Mouse (Mus musculus): ENCODE results near the gene Ramp2. TPM values are rescaled to one million over a fixed set of nuclear protein-coding genes. Genes with fewer than 3 reads are reported as not detected.

Gene Ramp2
- 53.0 and 61.5 TPM in 2 replicates for polyA plus RNA-seq (2016; fragmentation: Nextera tagmentation; extraction: Ambion mirVana)

DNA sequence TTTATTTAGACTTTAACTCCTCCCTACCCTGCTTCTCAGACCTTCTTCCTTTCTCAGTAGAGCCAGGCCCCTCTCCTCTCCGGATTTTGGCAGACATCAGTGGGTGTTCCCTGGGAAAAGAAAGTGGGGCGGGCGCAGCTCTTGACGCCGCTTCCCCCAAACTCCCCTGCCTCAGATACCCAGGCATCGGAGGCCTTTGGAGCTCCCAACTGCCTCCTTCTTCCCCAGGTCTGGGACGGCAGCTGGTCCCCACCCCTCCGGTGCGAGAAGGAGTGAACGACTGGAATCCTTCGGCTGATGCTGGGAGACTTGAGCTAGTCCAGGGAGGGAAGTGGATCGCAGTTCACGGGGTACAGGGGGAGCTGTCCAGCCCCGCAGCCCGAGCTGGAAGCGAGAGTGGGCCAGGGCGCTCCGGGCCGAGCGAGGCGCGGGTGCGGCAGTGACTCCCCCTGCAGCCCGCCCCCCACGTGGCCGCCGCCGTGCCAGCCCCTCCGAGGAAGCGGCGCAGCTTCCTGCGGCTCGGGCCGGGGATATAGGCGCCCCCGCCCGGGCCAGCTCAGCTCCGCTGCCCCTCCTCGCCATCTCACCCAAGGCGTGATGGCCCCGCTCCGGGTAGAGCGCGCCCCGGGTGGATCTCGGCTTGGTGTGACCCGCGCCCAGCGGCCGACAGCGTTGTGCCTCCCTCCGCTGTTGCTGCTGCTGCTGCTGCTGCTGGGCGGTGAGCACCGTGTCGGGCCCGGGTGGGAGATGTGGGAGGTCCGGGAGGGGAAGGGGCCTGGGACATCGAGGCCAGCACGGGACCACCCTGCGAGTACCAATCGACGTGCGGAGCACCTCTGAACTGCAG lies at the start of gene Ramp2:
Gene Ramp2, plus strand, starts transcription at position 174 of the 847 bp plus-strand sequence.
- Histone ChIP-seq H3K27ac (peak within 1 kb of the TSS; percentile 74), H3K9me3 (no peaks in the 10 kb centered on the region), H3K27me3 (peaks cover 22% of the 10 kb centered on the region), H3K4me1 (replicated peaks) (peaks cover 34% of the 10 kb centered on the region), H3K9ac (replicated peaks) (peak within 1 kb of the TSS; percentile 75), H3K36me3 (no peaks in the 10 kb centered on the region), H3K4me3 (replicated peaks) (peak within 1 kb of the TSS; percentile 63), H3K4me2 (peak within 1 kb of the TSS; percentile 98)
- under 1% methylated on average over 61 of the region's 63 CpGs for WGBS
- ATAC-seq (ENCODE audit: insufficient number of reproducible peaks, insufficient read depth, low FRiP score, low TSS enrichment, low read depth) = peak; percentile 58

DNA sequence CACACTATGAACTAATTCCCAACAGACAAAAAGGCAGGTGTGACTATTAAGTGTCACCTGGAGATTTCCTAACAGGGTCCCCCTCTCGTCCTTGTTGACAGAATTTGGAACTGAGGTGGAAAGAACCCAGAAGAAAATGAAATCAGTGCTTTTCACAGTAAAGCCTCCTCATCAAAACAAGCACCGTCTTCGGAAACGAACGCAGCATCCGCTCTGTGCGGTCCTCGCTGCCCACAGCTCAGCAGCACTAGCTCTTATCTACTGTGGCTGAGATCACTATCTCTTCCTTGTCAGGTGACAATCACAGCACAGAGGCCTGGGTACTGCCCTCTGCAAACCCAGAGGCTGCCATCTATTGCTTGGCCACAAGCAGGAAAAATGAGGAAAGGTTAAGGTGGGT lies 49.7 kb upstream of the Ramp2 start:
- Histone ChIP-seq H3K27me3 (no peaks in the 10 kb centered on the region), H3K4me1 (replicated peaks) (peaks cover 6% of the 10 kb centered on the region), H3K9ac (replicated peaks) (no peak overlapping the region), H3K4me3 (replicated peaks) (no peak overlapping the region), H3K4me2 (no peak overlapping the region), H3K9me3 (no peaks in the 10 kb centered on the region), H3K36me3 (peaks cover 87% of the 10 kb centered on the region), H3K27ac (no peak overlapping the region)
- ATAC-seq (ENCODE audit: insufficient number of reproducible peaks, insufficient read depth, low FRiP score, low TSS enrichment, low read depth) = no peak
- 89% methylated on average over 8 of the region's 8 CpGs for WGBS

DNA sequence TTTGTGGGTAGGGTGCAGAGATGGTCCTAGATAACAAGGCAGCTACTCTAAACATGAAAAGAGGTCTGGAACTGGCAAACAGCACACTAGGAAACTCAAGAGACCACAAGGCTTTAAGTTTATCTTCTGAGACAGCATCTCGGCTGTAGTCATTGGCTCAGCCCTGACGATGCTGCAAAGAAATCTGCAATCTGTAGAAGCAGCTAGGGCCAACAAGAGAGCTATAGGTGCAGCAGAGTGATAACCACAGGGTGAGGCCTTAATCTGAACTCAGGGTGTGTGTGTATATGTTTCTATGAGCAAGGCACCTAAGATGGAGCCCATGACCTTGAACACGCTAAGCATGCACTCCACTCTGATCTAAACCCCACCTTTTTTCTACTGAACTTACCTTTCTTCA lies 46.3 kb upstream of the Ramp2 start:
- H3K4me1 ChIP-seq (replicated peaks) = no peaks in the 10 kb centered on the region
- WGBS = 86% methylated on average over 3 of the region's 3 CpGs
- H3K4me3 ChIP-seq (replicated peaks) = no peak overlapping the region
- H3K4me2 ChIP-seq = no peak overlapping the region
- no peak for ATAC-seq (ENCODE audit: insufficient number of reproducible peaks, insufficient read depth, low FRiP score, low TSS enrichment, low read depth)
- no peak overlapping the region for H3K27ac ChIP-seq
- H3K9ac ChIP-seq (replicated peaks) = no peak overlapping the region
- no peaks in the 10 kb centered on the region for H3K27me3 ChIP-seq
- no peaks in the 10 kb centered on the region for H3K9me3 ChIP-seq
- peaks cover 90% of the 10 kb centered on the region for H3K36me3 ChIP-seq

DNA sequence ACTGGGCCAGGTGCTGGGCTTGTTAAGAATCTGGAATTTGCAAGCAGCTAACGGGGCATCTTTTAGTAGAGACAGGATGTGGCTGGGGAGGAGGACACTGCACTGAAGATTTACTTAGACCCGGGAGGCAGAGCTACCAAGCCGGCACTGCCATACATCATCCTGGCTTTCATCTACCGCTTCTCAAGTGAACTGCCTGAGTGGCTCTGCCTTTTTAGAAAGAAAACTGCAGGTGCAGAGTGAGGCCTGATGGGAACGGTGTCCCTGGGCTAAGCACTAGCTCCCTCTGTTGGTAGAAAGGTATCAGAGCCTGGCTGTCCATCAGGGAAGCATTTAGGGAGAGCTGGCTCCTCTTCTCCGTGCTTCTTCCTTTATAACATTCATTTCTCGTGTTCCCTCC lies 44.8 kb upstream of the Ramp2 start:
- WGBS = 25% methylated on average over 7 of the region's 7 CpGs
- Histone ChIP-seq H3K4me1 (replicated peaks) (no peaks in the 10 kb centered on the region), H3K36me3 (peaks cover 84% of the 10 kb centered on the region), H3K4me2 (no peak overlapping the region), H3K4me3 (replicated peaks) (no peak overlapping the region), H3K27me3 (no peaks in the 10 kb centered on the region), H3K9me3 (no peaks in the 10 kb centered on the region), H3K9ac (replicated peaks) (no peak overlapping the region), H3K27ac (no peak overlapping the region)
- no peak for ATAC-seq (ENCODE audit: insufficient number of reproducible peaks, insufficient read depth, low FRiP score, low TSS enrichment, low read depth)

DNA sequence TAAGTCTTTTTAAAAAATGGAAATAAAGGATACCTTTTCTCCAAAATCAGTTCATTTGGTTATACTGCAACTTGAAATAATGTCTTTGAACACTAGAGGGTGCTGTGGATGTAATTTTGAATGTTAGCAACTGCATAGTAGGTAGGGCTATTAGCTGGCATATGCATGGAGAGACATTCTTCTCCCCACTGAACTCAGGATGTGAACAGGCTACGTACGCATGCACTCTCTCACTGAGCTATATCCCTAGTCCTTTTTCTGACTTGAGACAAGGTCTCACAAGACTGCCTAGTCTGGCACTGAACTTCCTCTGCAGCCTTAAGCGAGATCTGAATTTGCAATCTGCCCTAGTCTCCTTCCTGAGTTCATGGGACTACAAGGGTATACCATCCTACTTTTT lies 33.9 kb upstream of the Ramp2 start:
- no peak overlapping the region for H3K4me3 ChIP-seq (replicated peaks)
- no peak overlapping the region for H3K4me2 ChIP-seq
- no peaks in the 10 kb centered on the region for H3K27me3 ChIP-seq
- no peaks in the 10 kb centered on the region for H3K9me3 ChIP-seq
- WGBS = 45% methylated on average over 3 of the region's 3 CpGs
- ATAC-seq (ENCODE audit: insufficient number of reproducible peaks, insufficient read depth, low FRiP score, low TSS enrichment, low read depth) = no peak; the same call in 1 of the 2 replicates
- H3K27ac ChIP-seq = no peak overlapping the region
- no peak overlapping the region for H3K9ac ChIP-seq (replicated peaks)
- peaks cover 72% of the 10 kb centered on the region for H3K36me3 ChIP-seq
- H3K4me1 ChIP-seq (replicated peaks) = no peaks in the 10 kb centered on the region

DNA sequence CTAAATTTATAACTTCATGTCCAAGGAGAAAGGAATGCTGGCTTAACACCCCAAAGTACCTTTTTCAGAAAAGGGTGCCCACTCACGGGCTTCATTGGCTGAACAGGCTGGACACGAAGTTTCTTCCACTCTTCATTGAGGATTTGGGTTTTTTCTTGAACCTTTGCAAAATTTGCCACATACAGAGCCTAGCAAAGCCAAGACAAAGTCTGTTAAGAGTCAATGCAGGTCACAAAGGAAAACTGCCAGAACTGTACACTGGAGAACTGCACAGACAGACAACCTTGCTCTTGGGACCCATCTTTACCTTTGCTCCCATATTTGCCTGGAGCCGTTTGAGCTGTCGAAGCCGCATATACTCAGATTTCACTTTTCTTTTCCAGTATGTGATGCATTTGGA lies 28.9 kb upstream of the Ramp2 start:
- Histone ChIP-seq H3K4me1 (replicated peaks) (no peaks in the 10 kb centered on the region), H3K27me3 (no peaks in the 10 kb centered on the region), H3K4me2 (no peak overlapping the region), H3K27ac (no peak overlapping the region), H3K9ac (replicated peaks) (no peak overlapping the region), H3K9me3 (no peaks in the 10 kb centered on the region), H3K4me3 (replicated peaks) (no peak overlapping the region), H3K36me3 (peaks cover 48% of the 10 kb centered on the region)
- 91% methylated on average over 5 of the region's 5 CpGs for WGBS
- ATAC-seq (ENCODE audit: insufficient number of reproducible peaks, insufficient read depth, low FRiP score, low TSS enrichment, low read depth) = no peak

DNA sequence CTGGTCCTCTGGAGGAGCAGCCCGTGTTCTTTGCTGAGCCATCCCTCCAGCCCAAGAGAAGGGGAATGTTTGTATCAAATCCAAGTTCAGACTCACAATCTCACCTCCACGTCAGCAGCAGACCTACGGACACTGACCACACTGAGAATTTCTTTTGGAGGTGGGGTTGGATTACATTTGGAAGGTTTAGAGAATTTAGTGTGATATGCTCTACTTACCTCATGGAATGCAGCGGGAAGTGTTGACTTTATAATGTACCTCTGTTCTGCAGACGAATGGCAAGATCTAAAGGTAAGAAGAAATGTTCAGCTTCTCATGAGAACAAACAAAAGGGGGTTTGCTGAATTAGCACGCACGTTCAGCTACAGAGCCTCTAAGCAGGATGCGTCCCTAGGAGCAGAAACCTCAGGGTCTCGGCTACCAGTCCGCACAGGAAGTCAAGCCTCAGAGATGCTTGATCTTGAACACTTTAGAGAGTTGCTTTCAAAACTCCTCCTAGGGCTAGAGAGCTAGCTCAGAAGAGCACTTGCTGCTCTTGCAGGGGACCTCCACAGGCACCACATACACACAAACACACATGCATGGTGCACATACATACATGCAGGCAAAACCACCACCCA lies 27.3 kb upstream of the Ramp2 start:
- no peaks in the 10 kb centered on the region for H3K27me3 ChIP-seq
- H3K36me3 ChIP-seq = peaks cover 39% of the 10 kb centered on the region
- no peak for ATAC-seq (ENCODE audit: insufficient number of reproducible peaks, insufficient read depth, low FRiP score, low TSS enrichment, low read depth)
- no peak overlapping the region for H3K4me3 ChIP-seq (replicated peaks)
- no peak overlapping the region for H3K9ac ChIP-seq (replicated peaks)
- no peak overlapping the region for H3K4me2 ChIP-seq
- no peaks in the 10 kb centered on the region for H3K9me3 ChIP-seq
- WGBS = 85% methylated on average over 10 of the region's 10 CpGs
- no peak overlapping the region for H3K27ac ChIP-seq
- H3K4me1 ChIP-seq (replicated peaks) = no peaks in the 10 kb centered on the region

DNA sequence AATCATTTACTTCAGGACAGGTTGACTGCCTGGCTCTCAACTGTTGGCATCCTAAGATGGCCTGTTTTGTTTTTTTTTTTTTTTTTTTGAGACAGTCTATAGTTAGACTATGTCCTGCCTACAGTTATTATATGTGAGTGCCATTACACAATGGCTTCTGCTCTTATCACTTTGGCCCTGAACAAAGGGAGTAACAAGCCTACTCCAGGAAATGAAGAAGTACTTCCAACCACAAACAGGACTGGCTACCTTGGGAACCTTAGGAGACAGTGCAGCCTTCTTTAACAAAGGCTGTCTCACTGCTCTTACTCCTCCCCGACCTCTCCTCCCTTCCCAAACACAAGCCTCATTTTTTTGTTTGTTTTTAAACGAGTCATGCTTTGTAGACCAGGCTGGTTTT lies 25.0 kb upstream of the Ramp2 start:
- WGBS = 66% methylated on average over 2 of the region's 2 CpGs
- no peak overlapping the region for H3K4me2 ChIP-seq
- H3K36me3 ChIP-seq = peaks cover 18% of the 10 kb centered on the region; the same call in 1 of the 2 replicates
- no peak overlapping the region for H3K4me3 ChIP-seq (replicated peaks)
- H3K9ac ChIP-seq (replicated peaks) = no peak overlapping the region
- H3K27ac ChIP-seq = no peak overlapping the region
- no peaks in the 10 kb centered on the region for H3K27me3 ChIP-seq
- ATAC-seq (ENCODE audit: insufficient number of reproducible peaks, insufficient read depth, low FRiP score, low TSS enrichment, low read depth) = no peak
- 0 out of 2 replicates have a peak, but pooled peaks cover 6% of the 10 kb centered on the region for H3K4me1 ChIP-seq (replicated peaks)
- H3K9me3 ChIP-seq = no peaks in the 10 kb centered on the region

DNA sequence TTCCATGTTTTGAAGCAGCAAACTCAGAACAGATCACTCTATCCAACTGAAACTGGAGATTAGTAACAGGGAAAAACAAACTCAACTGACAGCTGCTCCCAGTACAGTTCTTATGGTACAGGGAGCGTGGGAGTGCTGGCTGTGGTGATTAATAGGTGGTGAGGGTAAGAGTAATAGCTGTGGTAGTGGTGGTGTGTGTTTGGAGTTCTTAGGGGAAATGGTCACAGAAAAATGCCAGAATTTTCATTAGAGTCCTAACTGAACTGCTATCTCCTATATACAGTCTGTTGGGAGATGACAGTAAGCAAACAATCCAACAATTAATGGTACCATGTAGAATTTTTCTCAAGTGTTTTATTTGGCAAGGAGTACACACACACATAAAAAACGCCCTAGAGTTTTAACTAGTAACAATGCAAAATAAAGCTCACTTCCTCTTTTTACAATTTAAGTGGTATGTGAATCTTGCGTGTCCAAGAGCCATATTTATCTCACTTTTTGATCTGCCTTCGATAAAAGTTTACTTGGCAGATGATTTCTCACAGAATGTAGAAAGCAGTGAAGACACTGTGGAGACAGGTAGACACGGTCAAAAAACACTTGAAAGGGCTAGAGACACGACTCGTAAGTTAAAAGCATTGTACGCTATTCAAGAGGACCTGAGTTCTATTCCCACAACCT lies 24.4 kb upstream of the Ramp2 start:
- H3K4me3 ChIP-seq (replicated peaks) = no peak overlapping the region
- no peak overlapping the region for H3K27ac ChIP-seq
- no peaks in the 10 kb centered on the region for H3K9me3 ChIP-seq
- no peak overlapping the region for H3K9ac ChIP-seq (replicated peaks)
- peaks cover 13% of the 10 kb centered on the region; the same call in 1 of the 2 replicates for H3K36me3 ChIP-seq
- WGBS = 89% methylated on average over 8 of the region's 8 CpGs
- H3K4me2 ChIP-seq = no peak overlapping the region
- H3K4me1 ChIP-seq (replicated peaks) = 0 out of 2 replicates have a peak, but pooled peaks cover 6% of the 10 kb centered on the region
- ATAC-seq (ENCODE audit: insufficient number of reproducible peaks, insufficient read depth, low FRiP score, low TSS enrichment, low read depth) = no peak
- no peaks in the 10 kb centered on the region for H3K27me3 ChIP-seq

DNA sequence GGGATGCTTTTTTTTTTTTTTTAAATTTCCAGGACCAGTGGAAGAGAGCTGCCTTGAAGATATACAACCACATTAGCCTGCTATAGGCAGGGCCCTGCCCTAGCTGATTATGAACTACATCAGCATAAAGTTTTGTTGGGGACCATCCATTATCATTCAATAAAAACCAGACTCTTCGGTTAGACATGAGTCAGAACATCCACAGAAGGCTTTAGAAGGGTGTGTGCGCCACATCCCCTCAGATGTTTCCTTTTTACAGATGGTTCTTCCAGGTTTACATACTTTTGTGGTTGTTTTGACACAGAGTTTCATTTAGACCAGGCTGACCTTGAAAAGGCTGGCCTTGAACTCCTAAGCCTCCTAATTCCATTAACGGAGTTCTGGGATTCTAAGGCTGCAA lies 21.5 kb upstream of the Ramp2 start:
- Histone ChIP-seq H3K9ac (replicated peaks) (no peak overlapping the region), H3K9me3 (no peaks in the 10 kb centered on the region), H3K36me3 (no peaks in the 10 kb centered on the region), H3K27ac (no peak overlapping the region), H3K4me1 (replicated peaks) (peaks cover 6% of the 10 kb centered on the region; the same call in 1 of the 2 replicates), H3K27me3 (no peaks in the 10 kb centered on the region), H3K4me2 (no peak overlapping the region), H3K4me3 (replicated peaks) (no peak overlapping the region)
- no peak for ATAC-seq (ENCODE audit: insufficient number of reproducible peaks, insufficient read depth, low FRiP score, low TSS enrichment, low read depth)
- 96% methylated on average over 3 of the region's 3 CpGs for WGBS

Data from limb, embryonic 12.5 days (tissue).